Mouse (Mus musculus) left cerebral cortex, postnatal 10 days (tissue): ENCODE results near the gene Cd48. TPM values are rescaled to one million over a fixed set of nuclear protein-coding genes. Genes with fewer than 3 reads are reported as not detected.

Experiments used
- DNase-seq, 2 experiments: peaks; one replicate each; pipeline ENCODE4 v3.0.0; 2021 to 2022; ENCODE audit warnings: low spot score in 2 of 2, mixed read lengths in 1 of 2; ENCODE audit errors: extremely low spot score in 1 of 2
- intact Hi-C: fragments of 180-260 bp; cut with DNase I; formaldehyde crosslinking; loops from one replicate; pipeline ENCODE4 v1.15.1; 2025
- total RNA-seq, 2 experiments: library from RNA; stranded (reverse); gene quantifications; 2 replicates each; pipeline ENCODE4 v1.2.3; 2021

Cd48 gene
- under 1 TPM; 0.30 to 0.47 TPM for total RNA-seq

DNA sequence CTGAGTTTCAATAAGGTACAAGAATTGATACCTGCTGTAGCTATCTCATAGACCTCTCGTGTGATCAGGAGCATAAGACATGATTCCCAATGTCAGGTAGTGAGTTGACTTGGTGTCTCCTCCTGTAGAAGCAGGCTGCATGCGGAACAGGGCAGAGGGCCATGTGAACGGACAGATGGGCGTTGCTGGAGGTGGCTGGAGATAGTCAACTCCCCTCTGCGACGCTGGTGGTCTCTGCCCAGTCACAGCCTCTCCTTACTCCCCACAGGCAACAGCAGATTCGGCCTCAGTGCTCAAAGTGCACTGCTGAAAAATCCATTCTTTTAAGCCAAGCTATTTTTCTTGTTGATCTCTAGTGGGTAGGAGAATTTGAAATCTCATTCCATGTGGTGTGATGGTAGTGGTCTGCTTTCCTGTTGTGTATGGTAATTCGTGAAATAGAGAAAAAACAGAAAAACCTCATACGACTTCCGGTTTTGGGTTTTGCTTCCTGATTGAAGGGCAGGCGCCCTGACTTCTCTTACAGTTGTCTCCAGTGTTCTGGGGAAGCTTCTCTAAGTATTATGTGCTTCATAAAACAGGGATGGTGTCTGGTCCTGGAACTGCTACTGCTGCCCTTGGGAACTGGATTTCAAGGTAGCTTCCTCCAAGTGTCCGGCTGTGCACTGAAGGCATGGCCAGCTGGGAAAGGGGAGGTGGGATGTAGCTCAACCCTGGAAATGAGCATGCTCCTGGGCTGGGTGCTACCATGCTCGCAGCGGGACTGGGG lies at the start of gene Cd48:
Gene Cd48 (plus strand): TSS at position 479 of the 769 bp plus-strand sequence.
- no peak for DNase-seq
- intact Hi-C loops, result no loop called here

DNA sequence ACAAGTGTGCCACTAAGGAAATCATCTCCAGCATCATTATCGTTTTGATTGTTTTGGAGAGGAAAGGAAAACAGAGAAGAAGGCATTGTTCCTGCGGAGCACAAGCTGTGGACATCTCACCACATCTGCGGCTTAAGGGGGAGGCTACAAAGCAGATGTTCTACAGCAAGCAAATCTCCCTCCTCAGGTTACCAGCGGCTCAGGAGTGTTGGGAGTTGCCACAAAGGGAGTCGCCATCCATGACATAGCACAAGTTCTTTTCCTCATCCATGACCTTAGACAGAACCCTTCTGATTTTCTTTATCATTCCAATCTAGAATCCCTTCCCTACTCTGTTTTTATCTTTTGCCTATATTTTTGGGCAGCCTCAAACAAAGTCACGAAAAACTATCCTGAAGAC lies 46.1 kb upstream of the Cd48 start:
- no peak for DNase-seq
- intact Hi-C loops, result no loop called here

DNA sequence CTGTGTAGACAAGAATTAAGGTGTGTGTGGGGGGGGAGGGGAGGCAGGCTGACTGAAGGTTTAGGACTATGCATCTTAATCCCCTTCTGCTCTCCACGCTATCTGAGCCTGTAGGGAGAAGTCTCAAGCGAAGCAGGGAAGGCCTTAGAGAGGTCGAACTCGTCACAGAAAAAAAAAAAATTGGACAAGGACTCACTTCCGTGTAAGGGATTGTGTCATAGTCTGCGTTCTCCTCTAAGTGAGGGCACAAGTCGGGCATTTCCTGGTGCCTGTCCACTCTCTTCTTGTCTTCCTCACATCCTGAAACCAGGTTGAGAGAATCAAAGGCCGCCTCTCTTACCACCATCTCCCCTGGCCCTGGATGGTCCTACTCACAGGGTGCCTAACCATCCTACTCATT lies 44.7 kb upstream of the Cd48 start:
- no peak for DNase-seq
- intact Hi-C loops, result no loop called here

DNA sequence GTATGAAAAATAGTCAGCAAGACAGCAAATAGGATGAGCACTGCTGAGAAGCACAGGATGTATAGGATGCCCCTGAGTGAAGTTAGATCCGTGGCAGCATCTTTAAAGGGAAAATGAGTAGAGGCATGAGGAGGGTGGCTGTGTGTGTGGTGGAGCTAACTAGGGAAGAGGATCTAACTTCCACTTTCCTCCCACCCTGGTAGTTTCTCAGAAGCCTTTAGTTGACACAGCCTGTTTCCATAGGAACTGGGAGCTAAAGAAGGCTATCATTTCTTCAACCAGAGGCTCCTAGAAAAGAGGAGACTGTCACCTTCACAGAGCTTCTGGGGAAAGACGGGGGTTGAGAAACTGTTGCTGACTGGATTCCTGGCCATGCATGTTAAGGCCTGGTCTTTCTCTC lies 43.1 kb upstream of the Cd48 start:
- no peak for DNase-seq
- intact Hi-C loops, result no loop called here

DNA sequence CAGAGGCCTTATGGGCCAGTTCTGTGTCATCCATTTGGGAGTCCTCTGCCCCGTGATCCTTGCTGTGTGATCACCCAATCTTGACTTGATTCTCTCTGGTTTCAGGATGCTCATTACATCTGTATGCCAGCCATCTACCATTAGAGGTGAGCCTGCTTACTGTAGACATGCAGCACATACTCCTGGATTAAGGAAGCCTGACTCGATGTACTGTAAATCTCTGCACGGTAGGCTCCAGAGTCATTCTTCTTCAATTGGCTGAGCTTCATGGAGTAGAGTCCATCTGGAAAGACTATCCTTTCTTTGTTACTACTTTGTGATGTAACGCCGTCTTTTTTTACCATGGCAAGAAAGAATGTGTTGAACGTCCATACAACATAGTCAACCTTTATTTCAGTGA lies 41.0 kb upstream of the Cd48 start:
- no peak for DNase-seq
- intact Hi-C loops, result no loop called here

DNA sequence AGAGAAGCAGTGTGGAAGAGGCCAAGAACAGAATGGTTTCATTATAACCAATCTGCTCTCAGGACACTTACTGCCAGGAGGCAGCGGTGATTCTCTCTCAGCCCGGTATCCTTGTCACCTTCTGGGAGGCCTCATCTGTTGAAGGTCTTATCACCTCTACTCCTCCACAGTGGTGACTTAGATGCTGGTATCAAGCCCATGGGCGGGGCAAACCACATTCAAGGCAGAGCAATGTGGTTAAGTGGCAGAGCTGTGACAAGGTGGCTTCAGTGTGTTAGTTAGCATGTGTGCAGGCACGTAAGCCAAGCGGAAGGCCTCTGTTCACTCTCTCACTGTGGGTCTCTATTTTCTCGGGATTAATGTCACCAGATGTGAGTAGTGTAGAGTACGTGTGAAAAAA lies 38.2 kb upstream of the Cd48 start:
- intact Hi-C loops, result no loop called here

DNA sequence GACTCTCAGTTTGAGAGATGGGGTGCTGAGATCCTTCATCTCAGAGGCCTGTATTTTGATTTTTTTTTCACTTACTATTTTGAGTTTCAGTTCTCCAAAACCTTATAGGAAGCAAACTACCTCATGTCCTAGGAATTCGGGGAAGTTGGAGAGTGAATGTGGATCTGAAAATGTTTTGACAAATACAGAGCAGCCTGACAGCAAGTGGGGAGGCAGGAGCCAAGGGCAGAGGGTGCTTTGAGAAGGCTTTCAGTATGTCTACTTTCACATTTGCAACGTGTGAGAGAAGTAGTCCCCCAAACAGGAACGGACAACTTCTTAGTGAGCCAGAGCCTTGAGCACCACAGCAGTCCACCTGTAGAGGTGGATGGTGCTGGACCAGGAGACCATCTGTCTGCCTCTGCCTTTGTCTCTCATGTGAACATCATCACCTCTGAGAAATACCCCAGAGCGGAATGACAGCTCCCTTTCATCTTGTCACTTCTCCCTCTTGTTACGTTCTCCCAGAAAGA lies 35.3 kb upstream of the Cd48 start:
- intact Hi-C loops, result no loop called here
- DNase-seq, result no peak

More for the DNA sequence above, 38.2 kb upstream of the Cd48 start:
- no peak for DNase-seq

DNA sequence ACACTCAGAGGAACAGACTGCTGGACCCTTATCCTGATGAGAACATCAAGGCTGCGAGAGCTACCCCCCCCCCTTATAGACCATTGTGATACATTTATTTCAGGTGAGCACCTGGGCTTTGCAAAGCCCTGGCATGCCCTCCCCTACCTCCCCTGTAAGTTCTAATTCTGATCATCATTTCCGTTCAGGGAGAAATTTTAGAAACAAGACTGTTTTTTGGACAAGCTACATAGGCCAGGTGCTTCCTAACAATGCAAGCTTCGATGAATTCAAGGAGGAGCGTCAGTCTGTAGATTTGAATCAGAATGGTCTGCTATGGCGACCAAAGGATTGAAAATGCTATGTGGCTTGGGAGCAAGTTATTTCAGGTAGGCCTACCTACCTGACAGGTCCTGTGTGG lies 34.1 kb upstream of the Cd48 start:
- intact Hi-C loops, result no loop called here
- no peak for DNase-seq

DNA sequence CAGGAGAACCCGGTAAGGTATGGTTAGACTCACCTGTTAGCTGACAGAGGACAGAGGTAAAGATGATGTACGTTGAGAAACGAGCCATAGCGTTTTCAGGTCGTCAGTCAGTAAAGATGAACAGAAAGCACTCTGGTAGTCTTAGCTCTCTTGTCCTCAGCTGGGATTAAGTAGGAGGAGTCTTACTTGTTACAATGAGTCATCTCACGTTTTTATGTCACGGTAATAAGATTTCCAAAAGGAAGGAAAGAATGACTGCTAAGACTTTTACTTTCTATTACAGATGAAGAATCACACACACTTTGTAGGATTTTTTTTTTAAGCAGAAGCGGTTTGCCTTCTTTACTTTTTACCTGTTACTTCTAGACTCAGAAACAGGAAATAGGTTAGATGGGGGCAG lies 33.0 kb upstream of the Cd48 start:
- intact Hi-C loops, result no loop called here
- no peak for DNase-seq

DNA sequence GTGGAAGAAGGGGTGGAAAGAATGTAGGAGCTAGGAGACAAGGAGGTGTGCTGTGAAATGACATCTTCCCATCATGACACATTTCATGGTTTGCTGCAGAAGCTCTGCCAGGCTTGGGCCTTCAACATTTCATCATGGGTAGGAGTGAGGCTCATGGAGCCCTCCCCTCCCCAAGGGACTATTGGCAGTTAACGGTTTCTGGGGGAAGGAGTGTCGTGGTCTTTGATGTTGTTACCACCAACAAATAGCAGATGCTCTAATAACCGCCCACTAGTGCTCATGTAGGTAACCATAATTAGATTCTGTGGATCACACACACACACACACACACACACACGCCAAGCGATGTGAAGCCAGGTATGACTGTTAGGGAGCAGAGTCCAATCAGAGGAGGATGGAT lies 29.1 kb upstream of the Cd48 start, which contains the start of gene Slamf7:
Gene Slamf7 (minus strand): TSS at position 302 of the 400 bp plus-strand sequence.
- DNase-seq, result no peak
- intact Hi-C loops, result no loop called here

DNA sequence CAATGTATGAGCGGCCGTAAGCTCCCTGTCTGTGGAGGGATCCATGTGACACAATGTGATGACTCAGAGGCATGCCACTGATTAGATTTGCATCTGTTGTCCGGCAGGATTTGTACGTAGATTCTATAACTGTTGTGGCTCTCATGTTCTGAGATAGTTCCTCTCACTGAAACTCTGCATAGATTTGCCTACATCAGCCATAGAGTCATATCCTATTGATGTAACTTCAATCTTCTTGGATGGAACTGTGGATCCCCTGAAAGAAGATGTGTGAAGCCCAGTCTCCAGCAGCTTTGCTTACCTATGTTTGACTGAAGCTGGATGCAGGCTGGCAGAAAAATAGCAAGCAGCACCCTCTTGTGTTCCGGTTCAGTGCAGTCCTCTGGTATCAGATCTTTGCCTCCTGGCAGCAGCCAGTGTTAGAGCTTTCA lies 23.2 kb upstream of the Cd48 start:
- intact Hi-C loops, result loop anchor here (5.0 kb wide), 1 partner anchor 156 kb away; the partner anchor contains the start of gene Alyref2
- DNase-seq, result peak in 1 of 2 experiments; percentile 13

DNA sequence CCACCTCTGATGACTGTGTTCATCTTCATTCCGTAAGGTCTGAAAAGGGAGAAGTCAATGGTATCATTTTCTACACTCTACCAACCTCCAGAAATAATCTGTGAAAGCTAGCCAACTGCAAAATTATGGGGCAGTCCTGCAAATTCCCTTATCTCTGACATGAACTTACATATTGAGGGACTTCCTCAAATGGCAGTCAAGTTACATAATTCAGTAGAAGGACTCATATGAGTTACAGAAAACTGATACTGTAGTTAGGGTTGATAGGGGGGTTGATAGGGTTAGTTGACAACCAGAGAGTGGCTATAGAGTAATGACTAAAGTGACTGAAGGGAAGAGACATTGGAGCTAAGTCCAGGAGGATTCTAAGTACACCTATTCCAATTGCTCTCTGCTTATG lies 21.4 kb upstream of the Cd48 start:
- DNase-seq, result no peak
- intact Hi-C loops, result no loop called here

DNA sequence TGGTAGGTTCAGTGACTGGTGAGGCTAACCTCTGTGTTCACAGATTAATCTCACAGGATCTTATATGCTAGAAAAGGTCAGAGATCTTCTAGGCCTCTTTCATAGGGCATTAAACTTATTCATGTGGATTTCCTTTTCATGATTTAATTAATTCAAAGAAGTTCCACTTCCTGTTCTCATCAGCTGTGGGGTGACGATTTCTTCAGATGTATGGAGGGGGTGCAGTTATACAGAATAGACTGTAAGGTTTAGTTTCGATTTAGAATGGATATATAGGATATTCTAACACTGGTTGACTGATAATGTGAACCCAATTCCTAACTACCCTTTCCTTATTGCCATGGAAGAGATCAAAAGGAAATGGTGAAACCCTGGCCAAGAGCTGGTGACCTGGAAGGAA lies 20.3 kb upstream of the Cd48 start:
- DNase-seq, result no peak
- intact Hi-C loops, result no loop called here

DNA sequence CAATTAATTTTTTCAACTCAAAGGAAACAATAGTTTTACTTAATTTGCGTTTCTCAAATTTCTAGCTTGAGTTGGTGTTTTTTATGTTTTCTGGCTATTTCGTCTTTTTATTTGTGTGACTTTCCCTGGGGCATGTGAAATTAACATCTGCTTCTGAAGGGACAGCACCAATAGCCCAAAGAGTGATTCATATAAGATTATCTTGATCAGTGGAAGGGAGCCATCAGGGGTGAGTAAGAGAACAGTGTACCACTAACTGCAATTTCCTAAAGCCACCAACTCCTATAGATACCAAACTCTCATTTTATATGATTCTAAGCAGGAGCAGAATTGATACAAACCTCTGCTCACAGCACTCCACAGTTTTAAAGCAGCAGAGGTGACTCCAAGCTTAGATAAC lies 18.1 kb upstream of the Cd48 start:
- no peak for DNase-seq
- intact Hi-C loops, result no loop called here

DNA sequence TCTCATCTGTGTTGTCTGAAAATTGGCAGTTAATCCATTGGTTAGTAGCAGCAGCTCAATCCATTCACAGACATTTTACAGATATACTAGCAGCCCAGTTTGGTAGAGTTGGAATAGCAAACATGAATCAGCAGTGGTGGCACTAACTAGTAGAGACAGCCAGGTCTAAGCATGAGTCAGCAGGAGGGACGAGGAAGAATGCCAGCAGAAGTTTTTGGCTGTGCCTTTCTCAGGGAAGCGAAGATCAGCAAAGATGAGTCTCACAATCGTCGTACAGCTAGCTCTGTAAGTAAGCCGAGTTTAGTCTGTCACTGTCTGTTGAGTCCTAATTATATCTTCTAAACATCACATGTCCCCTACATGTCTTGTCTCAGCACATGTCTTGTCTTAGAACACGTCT lies 15.5 kb upstream of the Cd48 start:
- DNase-seq, result no peak
- intact Hi-C loops, result no loop called here

DNA sequence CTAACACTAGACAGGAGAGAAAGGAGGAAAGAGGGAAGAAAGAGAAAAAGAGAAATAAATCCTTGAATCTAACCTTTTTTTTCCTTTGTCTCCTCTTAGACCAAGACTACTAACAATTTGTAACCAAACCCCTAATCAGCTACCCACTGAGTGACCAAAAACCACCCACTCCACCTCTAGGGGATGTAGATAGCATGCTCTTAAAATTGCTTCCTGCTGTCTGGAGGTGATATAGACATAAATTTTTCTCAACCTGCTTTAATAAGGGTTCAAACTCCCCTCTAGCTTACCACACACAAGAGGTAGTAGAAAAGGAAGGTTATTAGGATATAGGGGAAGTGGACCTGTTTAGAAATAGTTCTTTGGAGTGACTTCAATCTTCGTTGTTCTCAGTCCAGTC lies 14.6 kb upstream of the Cd48 start:
- intact Hi-C loops, result no loop called here
- DNase-seq, result no peak

DNA sequence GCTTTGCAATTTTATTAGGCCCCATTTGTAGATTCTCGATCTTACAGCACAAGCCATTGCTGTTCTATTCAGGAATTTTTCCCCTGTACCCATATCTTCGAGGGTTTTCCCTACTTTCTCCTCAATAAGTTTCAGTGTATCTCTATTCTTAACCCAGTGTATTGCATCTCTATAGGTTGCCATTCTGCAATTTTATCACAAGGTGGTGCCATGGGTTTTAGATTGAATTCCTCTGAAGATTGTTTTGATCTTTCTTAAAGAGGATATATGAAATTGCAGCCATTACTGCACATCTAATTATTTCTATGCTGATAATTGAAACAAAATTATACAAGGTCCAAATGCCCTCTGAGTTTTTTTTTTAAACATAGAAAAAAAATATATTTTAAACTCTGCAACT lies 9.4 kb upstream of the Cd48 start:
- intact Hi-C loops, result loop anchor here (10.0 kb wide), 1 partner anchor 342 kb away; no protein-coding TSS in a partner anchor
- peak in 1 of 2 experiments; percentile 12 for DNase-seq

DNA sequence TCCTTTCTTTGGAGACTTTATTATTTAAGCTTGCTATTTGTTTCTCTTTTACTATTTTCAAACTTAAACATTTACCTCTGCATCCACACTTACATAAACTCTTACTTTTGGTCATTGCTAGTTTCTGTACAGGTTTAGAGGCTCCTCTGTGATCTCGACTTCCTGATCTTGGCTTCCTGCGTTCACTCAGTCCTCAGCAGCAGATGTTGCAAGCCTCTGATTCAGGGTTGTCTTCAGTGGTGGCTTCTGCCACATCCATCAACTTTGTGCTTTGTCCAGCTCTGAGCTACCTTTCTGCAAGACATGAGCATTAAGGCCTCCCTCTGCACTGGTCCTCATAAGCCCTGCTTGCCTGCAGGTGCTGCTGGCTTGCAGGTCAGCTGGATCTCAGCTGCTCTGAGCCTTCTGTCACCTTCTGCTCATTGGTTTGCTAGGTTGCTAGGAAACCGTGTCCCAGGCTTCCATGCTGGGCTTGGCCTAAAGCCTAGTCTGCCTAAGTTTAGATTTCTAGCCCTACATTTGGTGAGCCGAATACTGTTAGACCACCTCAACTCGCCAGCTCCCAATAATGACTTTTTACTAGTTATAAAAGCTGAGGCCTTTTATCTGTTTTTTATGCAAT lies 8.8 kb upstream of the Cd48 start:
- intact Hi-C loops, result loop anchor here (10.0 kb wide), 1 partner anchor 342 kb away; no protein-coding TSS in a partner anchor

DNA sequence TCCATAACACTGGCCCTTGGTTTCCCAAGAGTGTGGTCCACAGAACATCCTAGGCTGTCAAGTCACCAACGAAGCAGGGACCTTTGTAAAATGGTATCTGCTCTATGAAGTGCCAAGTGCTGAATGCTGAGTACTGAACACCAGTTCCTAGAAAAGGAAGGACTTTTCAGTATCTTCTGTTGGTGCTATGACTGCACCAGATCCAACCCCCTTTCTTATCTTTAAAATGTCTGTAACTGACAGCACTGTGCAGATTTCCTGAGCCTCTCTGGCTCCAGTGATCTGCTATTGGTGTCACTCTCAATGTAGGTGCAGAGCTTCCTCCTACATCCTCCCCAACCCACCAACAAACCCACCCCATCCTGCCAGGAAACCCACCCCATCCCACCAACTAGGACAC lies 7.3 kb upstream of the Cd48 start:
- intact Hi-C loops, result loop anchor here (10.0 kb wide), 1 partner anchor 340 kb away; no protein-coding TSS in a partner anchor
- no peak for DNase-seq

More for the DNA sequence above, 8.8 kb upstream of the Cd48 start:
- peak; percentile 47 to 63 for DNase-seq

DNA sequence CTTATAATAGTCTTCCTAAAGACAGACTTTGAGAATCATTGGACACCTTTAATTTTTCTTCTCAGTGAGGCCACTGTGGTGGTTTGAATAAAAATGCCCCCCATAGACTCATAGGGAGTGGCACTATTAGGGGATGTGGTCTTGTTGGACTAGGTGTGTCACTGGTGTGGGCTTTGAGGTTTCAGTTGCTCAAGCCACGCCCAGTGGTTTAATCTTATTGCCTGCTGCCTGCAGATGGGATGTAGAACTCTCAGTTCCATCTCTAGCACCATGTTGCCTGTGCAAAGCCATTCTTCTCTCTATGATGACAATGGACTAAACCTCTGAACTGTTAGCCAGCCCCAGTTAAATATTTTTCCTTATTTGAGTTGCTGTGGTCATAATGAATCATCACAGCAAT lies 4.1 kb upstream of the Cd48 start:
- intact Hi-C loops, result loop anchor here (10.0 kb wide), 1 partner anchor 337 kb away; no protein-coding TSS in a partner anchor
- DNase-seq, result no peak
